Mouse (Mus musculus) c-Kit-positive CD71-negative TER-119-negative erythroid progenitor cells, embryonic 14.5 days (primary cell): ENCODE measurements around the gene Cdc42ep2.
A peak's percentile ranks its signal among the peaks of the same experiment; 100 is the strongest.
"Not testable (repeated sequence)": the region's sequence is repeated elsewhere in the genome, so short reads cannot be mapped to it uniquely, and the experiment has no call there.

Experiments used
- DNase-seq: peaks from one replicate; pipeline ENCODE4 v3.0.0-alpha.2; 2013; ENCODE audit warnings: low read depth

The Cdc42ep2 gene

DNA sequence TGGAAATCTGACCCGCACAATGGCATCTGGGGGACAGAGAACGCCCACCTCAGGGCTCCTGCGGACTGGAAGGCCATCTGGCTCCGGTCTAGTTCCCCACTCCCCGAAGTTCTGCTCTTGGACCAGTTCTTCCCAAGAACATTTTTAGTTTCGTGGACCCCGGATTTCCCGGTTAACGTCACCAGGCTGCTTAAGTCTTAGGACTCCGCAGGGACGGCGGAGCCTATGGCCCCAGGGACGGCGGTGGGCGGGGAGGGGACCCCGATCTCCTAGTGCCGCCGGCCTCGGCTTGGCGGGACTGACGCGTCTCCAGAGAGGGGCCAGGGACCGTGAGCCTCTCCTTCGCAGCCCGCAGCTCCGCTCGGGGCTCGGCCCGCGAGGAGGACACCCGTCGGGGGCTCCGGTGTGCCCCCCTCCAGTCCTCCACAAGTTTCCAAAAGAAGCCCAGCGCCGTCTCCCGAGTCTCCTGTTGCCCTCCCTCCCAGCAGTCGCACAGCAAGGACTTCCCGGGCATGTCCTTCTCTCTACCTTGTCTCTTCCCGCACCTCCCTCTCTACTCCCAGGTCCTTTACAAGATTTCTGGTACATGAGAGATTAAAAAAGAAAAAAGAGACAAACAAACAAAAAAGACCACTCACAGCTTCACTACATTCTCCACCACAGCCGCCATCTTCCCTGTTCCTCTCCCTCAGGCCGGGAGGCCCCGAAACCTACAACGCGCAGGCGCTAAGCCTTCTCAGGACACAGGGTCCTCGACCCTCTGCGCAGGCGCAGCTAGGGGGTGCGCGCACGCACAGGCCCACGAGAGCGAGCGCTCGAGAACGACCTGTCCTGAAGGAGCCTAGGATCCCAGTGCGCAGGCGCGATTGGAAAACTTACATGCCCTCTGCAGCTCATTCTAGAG, 12.3 kb downstream of the Cdc42ep2 start:
- peak; percentile 100 for DNase-seq

DNA sequence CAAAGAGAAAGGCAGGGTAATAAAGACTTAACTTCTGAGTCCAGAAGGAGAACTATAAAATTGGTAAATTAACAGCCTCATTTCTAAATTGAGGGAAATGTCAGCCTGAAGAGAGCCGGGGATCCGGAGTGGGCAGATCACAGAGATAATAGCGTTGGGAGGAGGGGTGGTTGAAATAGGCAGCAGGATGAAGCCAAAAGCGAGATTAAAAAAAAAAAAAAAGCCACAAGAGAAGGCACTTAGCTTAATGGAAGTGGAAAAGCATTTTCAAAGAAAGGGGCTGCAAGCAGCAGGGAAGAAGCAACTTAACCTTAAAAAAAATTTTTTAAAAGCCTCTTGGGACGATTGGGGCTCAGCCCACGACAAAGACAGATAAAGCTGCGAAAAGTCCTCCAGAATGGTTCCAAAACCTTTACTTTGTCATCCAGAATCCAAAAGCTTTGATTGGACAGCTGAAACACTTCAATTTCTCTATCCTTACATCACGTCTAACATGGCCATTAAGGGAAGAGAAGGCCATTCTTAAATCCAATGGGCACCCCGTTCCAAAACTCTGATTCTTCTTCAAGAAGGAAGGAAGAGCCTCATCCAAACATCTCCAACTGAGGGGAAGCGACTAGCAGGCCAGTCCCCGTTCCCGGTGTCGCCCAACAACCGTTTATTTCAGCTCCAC, 13.1 kb downstream of the Cdc42ep2 start:
- DNase-seq = no peak

DNA sequence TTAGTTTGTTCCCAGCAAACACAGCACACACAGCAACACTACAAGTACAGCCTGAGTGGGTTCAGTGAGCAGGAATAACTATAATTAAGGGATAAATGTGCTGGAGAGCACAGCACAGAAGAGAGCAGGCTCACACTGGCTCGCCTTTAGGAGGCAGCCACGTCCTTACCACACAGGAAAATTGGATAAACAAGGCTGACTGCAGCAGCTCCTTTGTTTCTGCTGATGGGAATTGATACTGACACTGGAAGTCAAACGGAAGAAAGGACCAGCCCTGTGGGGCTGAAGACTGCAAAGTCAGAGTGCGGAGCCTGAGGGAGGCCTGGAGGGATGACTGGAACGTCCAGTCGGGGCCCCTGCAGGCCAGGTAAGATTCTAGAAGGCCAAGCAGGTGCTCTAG, 14.4 kb downstream of the Cdc42ep2 start:
- no peak for DNase-seq

DNA sequence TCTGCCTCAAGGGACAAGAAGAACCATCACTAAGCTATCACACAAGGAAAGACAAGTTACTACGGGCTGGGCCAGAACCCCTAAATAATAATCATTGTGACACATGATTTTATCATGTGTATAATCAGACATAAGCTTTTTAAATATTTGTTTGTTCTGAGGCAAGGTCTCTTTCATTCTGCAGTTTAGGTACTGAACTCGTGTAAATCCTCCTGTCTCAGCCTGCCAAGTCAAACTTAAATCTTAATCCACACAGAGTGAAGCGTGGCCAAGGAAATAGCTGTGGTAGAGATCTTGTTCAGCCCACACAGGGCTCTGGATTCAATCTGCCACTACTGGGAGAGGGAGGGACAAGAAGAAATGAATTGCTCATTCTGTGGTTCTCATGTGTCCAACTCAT, 17.3 kb downstream of the Cdc42ep2 start:
- no peak for DNase-seq

DNA sequence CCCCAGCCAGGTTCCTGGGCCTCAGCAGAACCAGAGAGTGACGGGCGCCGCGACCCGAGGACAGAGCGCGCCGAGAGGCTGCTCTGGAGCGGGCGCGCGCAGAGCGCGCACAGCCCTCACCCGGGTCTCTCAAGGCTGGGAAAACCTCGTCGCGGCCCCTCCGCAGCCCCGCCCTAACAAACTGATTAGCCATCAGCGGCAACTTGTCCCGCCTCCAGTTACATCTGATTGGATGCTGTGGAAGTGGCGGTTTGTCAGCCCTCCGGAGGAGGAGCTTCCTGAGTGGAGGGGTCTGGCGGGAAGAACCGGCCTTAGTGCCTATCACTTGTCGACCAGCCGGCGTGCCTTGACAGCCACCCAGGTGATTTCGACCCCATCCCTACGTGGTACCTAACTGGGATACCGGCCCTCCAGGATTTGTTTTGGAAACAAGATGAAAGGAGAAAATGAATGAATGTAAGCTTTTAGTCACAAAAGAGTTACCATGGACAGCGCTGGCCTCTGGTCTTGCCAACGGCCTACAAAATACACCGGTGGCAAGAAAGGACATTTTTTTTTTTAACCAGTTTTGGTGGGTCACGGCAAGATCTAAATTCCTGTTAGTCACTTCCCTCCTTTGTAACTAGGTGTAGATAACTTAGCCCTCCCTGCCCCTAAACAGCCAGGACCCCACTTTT, 30.5 kb downstream of the Cdc42ep2 start, which contains the start of gene Tigd3:
Tigd3 (minus strand) TSS at position 148 of the 677 bp plus-strand sequence.
- DNase-seq = peak; percentile 91

DNA sequence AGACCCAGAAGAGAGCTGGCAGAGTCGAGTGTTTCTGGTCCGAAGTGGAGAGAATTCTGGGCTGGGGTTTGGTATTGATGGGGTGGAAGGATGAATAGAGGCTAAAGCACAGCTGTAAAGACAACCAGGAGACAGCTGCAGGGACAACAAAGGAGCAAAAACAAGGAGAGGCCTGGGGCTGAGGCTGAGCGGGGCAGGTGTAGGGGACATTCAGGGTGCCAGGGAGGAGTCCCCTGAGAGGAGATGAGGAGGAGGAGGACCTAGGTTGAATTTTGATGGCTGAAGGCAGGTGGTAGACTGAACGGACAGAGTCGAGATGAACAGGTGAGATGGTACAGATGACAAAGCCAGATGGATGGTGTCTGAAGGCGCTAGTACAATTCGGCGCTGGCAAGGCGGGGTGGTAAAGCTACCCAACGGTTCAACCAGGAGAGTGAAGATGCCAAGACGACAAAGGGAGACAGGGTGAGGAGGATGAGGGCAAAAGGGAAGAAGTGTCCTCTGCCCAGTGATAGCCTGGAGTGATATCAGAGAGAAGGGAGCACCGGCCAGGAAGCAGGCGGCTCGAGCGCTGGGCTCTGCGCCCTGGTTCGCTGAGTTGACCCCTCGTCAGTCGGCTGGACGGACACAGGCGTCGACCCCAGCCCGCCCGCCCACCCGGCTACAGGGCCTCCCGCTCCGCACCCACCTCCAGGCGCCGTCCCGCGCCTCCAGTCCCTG, 31.2 kb downstream of the Cdc42ep2 start:
- no peak for DNase-seq

DNA sequence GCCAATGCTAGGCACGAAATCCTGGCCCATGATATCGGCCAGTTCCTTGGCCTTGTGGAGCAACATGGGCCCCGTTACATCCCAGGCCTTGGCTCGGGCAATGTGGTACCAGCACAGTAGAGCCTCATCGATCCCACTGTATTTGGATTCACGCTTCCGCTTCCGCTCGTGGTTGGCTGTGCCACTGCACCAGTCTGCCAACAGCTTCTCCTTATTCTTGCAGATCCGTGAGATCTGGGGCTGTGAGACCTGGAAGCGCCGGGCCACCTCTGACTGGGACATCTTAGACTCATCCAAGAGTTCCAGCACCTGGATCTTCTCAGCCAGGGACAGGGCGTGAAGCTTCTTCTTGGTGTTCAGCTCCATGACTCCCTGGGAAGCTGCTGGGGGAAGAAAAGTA, 31.9 kb downstream of the Cdc42ep2 start:
- no peak for DNase-seq

DNA sequence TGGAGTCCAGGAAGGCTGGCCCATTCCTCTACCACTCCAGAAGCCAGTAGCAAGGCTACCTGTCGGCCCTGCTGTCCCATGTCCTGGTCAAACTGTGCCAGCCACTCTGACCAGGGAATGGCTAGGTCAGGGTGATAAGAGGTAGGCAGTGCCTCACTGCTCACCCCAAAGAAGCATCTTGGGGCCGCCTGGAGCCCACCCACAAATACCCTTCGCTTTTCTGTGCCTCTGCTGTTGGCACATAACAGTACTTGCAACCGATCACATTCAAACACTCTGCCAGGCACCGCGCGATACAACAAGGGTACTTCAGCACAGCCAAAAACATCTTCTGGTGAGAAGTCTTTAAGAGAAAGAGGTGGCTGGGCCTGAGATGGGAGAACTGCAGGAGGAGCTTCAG, 32.4 kb downstream of the Cdc42ep2 start:
- DNase-seq = no peak

DNA sequence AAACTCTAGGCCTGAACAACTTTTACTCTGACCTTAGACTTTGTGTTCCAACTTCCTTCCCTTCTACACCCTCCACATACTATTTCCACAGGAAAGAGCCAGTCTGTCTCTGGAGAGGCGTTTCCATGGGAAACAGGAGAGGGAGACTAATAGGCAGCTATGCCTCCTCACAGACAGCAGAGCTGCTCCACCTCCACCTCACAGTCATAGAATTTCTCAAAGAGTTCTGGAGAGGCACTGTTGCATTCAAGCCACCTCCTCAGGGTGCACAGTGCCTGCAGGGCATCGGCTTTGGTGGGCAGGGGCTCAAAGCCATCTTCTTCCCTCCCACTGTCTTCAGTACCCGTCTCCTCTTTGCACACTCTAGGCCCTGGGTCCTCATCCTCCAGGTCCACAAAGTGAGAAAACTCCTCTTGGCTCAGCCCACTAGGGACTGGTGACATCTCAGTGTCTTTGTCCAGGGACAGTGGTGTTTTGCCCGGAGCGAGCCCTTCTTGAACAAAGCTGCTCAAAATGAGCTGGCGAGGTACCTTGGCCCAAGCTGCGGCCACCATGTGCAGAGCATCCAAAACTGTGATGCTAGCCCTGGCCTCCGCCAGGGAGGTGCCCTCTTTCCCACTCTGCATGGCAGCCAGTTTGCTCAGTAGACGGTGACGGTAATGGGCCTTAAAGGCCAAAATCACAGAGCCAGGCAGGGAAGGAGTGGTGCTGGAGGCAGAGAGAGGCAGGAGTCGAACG, 32.9 kb downstream of the Cdc42ep2 start:
- no peak for DNase-seq

DNA sequence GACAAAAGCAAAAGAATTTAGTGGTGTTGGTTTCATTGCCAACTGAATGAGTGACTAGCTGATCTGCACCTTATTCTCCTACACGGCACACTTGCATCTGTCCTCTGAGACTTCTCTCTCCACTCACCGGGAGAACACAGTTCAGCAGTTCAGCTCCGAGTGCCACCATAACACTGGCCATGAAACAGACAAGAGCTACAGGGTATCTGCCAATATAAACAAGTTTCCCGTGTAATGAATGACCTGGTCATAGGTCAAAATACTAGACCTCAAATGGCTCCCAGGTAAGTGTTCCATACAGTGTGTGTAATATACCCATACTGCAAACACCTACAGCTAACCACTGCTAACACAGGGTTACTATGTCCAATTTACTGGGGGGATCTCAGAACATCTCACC, 35.4 kb downstream of the Cdc42ep2 start:
- DNase-seq = no peak

DNA sequence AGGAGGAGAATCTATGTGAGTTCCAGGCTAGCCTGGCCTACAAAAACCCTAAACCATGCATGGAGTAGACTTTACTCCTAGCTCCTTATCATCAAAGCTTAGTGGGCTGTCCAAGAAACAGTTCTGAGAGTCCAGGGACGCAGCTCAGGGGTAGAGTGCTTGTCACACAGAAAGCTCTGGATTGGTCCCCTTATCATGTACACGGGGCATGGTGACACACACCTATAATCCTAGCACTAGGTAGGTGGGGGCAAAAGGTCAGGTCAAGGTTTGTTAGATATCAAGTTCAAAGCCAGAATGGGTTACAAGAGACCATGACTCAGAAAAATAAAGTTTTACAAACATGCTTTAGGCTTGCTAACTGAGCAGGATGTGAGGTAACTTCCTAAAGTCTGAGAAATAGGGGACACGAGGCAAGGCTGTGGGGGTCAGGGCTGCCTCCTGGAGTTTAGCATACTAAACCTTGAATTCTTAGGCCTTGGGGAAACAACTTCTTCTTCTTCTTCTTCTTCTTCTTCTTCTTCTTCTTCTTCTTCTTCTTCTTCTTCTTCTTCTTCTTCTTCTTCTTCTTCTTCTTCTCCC, 37.3 kb downstream of the Cdc42ep2 start:
- DNase-seq = no peak

DNA sequence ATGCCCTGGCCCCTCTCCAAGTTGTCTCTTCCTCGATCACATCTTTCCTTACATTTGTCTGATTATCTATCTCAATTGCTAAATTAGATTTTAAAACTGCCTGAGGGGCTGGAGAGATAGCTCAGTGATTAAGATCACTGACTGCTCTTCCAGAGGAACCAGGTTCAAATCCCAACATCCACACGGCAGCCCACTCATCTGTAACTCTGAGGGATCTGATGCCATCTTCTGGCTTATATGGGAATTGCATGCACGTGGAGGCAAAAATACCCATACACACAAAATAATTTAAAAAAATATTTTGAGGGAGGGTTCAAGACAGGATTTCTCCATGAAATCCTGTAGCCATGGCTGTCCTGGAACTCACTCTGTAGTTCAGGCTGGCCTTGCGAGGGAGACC, 38.8 kb downstream of the Cdc42ep2 start:
- DNase-seq = no peak

DNA sequence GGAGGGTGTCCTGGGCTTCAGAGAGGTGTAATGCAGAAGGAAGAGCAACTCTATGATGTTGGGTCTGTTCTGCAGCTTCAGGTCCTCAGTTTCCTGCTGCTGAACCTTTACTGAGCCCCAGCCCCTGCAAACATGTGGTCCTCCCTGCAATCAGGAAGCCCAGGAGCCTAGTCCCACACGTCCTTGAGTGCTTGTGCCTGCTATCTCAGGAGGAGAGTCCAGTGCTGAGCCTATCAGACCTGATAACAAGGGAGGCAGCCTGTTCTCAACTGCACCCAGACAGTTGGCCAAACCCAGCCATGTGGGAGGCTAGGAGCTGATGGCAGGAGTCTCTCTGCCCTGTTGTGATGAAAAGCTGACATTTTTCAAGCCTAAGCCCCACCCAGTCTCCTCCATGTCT, 40.7 kb downstream of the Cdc42ep2 start:
- no peak for DNase-seq

DNA sequence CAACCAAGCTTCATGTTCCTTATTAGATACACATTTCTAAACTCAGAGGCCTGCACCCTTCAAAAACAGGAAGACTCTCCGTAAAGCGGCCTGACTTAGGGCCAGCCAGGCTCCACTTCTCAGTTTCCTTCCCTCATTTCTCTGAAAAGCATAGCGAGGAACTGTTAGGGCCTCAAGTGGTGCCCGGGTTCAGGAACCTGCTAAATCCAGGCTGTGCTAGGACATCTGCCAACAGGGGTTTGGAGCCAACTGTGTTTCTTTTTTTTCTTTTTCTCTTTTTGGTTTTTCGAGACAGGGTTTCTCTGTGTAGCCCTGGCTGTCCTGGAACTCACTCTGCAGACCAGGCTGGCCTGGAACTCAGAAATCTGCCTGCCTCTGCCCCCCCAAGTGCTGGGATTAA, 42.5 kb downstream of the Cdc42ep2 start:
- DNase-seq = not testable (repeated sequence)

DNA sequence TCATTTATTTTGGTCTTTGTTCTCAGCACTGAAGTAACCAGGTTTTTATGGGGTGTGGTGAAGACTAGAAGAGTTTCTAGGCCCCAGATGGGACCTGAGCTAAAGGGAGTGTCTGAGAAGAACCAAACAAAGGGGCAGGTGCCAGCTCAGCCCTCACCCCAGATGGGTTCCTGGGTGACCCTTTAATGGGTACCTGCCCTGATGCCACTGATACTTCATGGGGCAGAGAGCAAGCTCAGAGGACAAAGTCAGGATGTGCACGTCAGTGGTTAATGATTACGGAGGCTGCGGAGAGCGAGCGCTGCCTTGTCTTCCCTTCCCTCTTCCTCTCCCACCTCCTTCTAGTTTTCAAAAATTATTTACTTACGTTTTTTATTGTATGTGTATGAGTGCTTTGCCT, 43.5 kb downstream of the Cdc42ep2 start:
- DNase-seq = no peak

DNA sequence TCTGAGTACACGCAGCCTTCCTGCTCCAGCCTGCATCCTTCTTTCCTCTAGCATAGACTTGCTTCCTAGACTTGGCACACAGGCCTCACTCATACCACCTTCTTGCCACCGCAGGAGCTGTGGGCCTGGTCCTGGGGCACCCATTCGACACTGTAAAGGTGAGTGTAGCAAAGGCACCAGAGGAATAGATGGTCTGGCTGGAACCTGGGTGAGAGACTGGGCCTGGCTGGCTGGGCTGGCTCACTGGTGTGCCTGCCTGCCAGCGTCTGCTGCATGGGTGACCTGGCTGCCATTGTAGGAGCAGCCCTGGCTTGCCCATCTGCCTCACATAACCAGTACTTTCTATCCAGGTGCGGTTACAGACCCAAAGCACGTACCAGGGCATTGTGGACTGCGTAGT, 44.9 kb downstream of the Cdc42ep2 start:
- no peak for DNase-seq

DNA sequence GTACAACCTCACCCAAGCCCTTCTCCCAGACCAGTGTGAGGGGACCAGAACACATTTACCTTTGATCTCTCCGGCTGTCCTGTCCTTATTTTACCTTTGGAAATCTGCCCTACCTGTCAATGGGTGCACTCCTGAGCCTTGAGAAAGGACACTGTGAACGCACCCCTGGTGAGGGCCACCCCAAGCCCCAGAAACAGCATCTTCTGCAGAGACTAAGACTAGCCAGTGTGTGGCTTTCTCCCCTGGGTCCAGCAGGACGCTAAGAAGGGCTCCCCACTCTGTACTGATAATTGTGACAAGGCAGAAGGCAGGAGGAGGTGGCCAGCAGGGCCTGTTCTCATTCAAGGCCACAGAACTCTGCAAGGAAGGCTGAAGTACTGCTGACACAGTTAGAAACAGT, 45.7 kb downstream of the Cdc42ep2 start:
- DNase-seq = no peak

DNA sequence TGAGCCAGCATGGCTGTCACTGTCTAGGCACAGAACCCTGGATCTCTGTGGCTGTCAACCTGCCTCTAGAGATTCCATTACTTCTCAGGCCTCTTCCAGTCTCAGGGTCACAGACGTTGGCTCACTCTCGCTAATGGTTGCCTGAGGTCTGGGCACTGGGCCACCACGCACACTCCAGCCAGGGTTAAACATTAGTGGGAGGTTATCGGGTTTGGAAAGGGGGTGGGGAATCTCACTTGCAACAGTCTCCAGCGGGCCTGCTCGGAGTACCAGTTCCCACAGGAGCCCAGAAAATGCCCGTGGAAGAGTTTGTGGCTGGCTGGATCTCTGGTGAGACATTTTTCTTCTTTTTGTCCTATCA, 46.3 kb downstream of the Cdc42ep2 start:
- DNase-seq = no peak

DNA sequence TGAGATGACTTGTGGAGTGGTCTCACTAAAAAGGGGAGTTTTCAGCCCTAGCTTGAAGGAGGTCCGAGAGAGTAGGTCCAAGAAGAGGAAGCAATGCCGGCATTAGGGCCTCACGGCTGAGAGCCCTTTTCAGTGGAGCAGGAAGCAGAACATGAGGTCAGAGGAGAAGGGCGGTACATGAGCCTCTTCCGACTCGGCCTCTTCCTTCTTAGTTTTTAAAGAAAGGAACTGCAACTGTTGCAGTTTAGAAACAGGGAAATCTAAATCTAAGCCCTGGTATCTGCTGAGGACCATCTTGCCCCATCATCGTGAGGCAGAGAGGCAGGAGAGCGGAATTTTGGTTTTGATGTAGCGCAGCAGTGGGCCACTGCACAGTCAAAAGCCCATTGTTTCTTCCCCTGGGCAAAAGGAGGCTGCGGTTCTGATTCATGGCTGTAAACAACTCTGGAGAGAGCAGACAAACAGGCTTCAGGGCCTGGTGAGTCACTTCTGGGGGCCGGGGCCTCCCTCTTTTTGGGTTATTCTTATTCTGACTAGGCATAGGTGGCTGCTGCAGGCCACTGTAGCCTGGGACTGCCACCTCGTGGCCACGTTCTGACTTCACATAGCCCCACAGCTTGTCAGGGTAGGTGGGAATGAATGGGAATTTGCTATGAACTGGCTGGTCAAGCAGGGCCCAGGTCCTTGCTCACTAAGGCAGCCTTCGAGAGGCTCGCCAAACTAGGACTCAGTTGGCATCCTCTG, 46.8 kb downstream of the Cdc42ep2 start, which contains the start of gene Slc25a45:
Slc25a45 (plus strand) TSS at position 191 of the 744 bp plus-strand sequence.
- peak; percentile 78 for DNase-seq

DNA sequence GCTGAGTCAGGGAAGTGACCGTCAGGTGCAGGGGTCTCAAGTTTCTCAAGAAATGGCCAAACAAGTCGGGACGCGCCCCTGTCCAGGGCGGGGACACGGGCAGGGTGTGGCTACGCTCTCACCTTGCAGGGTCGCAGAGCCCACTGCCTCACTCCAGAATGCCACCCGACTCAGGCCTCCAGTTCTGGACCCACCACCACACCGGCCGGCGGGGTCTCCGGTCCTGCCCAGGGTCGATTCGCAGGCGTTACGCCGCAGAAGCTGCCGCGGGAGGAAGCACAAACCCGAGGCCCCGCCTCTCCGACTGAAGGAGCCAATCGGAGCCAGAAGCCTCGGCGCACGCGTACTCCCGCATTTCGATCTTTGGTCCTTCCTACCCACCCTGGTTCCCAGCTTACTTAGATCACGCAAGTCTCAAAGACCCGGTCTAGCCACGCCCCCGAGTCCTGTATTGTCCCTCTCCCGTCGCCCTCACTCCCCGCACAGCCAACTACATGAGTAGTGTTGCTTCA, 49.6 kb downstream of the Cdc42ep2 start, which contains the start of gene Frmd8:
Frmd8 (minus strand) TSS at position 306 of the 512 bp plus-strand sequence.
- peak; percentile 93 for DNase-seq
